Mouse (Mus musculus) CH12.LX (cell line): ENCODE results near the gene Dtx1. TPM values are rescaled to one million over a fixed set of nuclear protein-coding genes. Genes with fewer than 3 reads are reported as not detected.

Experiments used
- DNase-seq: peaks from one replicate; pipeline ENCODE4 v3.0.0-alpha.2; 2013; ENCODE audit errors: extremely low read depth
- H3K27ac ChIP-seq: 2 replicates; pipeline ENCODE4 v1.5.1; 2012; ENCODE audit warnings: low read depth, mild to moderate bottlenecking, control low read depth, moderate library complexity; ENCODE audit not compliant: insufficient read depth
- H3K27me3 ChIP-seq: replicated peaks from 2 replicates; pipeline ENCODE3; 2012; ENCODE audit warnings: inconsistent platforms
- H3K36me3 ChIP-seq, 2 experiments: replicated peaks in 1 of 2; 2 replicates each; pipeline versions ENCODE3 to v1.6.1; 2012; ENCODE audit warnings: inconsistent platforms in 1 of 2, low read length in 1 of 2, mild to moderate bottlenecking in 1 of 2, mixed read lengths in 1 of 2, moderate library complexity in 1 of 2; ENCODE audit not compliant: control insufficient read depth in 1 of 2, insufficient read depth in 1 of 2
- H3K4me1 ChIP-seq, 2 experiments: 2 replicates each; pipeline ENCODE4 v1.6.1; 2012; ENCODE audit warnings: inconsistent platforms in 1 of 2, moderate library complexity in 1 of 2; ENCODE audit not compliant: insufficient read depth in 2 of 2, control insufficient read depth in 1 of 2
- H3K4me2 ChIP-seq: 2 replicates; pipeline ENCODE4 v1.6.1; 2012; ENCODE audit warnings: low read depth, mild to moderate bottlenecking, control low read depth; ENCODE audit not compliant: poor library complexity, insufficient read depth, severe bottlenecking
- H3K4me3 ChIP-seq, 3 experiments: fragments of 150-350 bp in 1 of 3; sonication (generic) in 1 of 3; replicated peaks in 1 of 3; 2 replicates each; pipeline versions ENCODE3 to v1.5.1; 2011 to 2012; ENCODE audit warnings: low read depth in 2 of 3, low read length in 2 of 3, mild to moderate bottlenecking in 2 of 3, moderate library complexity in 2 of 3, control low read depth in 1 of 3, improper control_type of control experiment in 1 of 3, inconsistent platforms in 1 of 3, mixed read lengths in 1 of 3; ENCODE audit not compliant: poor library complexity in 1 of 3
- H3K79me2 ChIP-seq: replicated peaks from 2 replicates; pipeline ENCODE4 v1.6.1; 2012; ENCODE audit warnings: mild to moderate bottlenecking, moderate library complexity; ENCODE audit not compliant: control insufficient read depth, poor library complexity, insufficient read depth, severe bottlenecking; ENCODE audit errors: extremely low read depth
- H3K9ac ChIP-seq: 2 replicates; pipeline ENCODE4 v1.6.1; 2012; ENCODE audit warnings: low read depth, mild to moderate bottlenecking, control low read depth, moderate library complexity; ENCODE audit not compliant: insufficient read depth
- H3K9me3 ChIP-seq: replicated peaks from 2 replicates; pipeline ENCODE3; 2012; ENCODE audit warnings: low read length, inconsistent platforms, mixed read lengths
- CHD2 ChIP-seq: IDR thresholded peaks from 2 replicates; pipeline ENCODE4 v1.6.1; 2011; ENCODE audit warnings: low read length, improper control_type of control experiment
- CTCF ChIP-seq, 2 experiments: IDR thresholded peaks in 1 of 2; conservative IDR thresholded peaks in 1 of 2; 2 replicates each; pipeline ENCODE4 v1.5.1; 2011 to 2012; ENCODE audit warnings: low read depth in 2 of 2, low read length in 2 of 2, improper control_type of control experiment in 1 of 2, inconsistent platforms in 1 of 2, mild to moderate bottlenecking in 1 of 2, moderate library complexity in 1 of 2
- ELF1 ChIP-seq: IDR thresholded peaks from 2 replicates; pipeline ENCODE4 v1.6.1; 2014; ENCODE audit warnings: low read depth, mild to moderate bottlenecking, inconsistent platforms, low read length, improper control_type of control experiment
- EP300 ChIP-seq: IDR thresholded peaks from 2 replicates; pipeline ENCODE4 v1.6.1; 2011; ENCODE audit warnings: low read length, improper control_type of control experiment
- GABPA ChIP-seq: IDR thresholded peaks from 2 replicates; pipeline ENCODE4 v1.6.1; 2012; ENCODE audit warnings: low read depth, low read length, improper control_type of control experiment, inconsistent platforms; ENCODE audit not compliant: insufficient replicate concordance
- IRF4 ChIP-seq: IDR thresholded peaks from 2 replicates; pipeline ENCODE4 v1.6.1; 2014; ENCODE audit warnings: low read depth, mild to moderate bottlenecking, inconsistent platforms, low read length, improper control_type of control experiment
- JUND ChIP-seq: conservative IDR thresholded peaks from 2 replicates; pipeline ENCODE4 v1.6.1; 2011; ENCODE audit warnings: low read depth, low read length, improper control_type of control experiment
- MAFK ChIP-seq: IDR thresholded peaks from 2 replicates; pipeline ENCODE4 v1.6.1; 2011; ENCODE audit warnings: low read length, improper control_type of control experiment; ENCODE audit not compliant: insufficient replicate concordance
- MXI1 ChIP-seq: IDR thresholded peaks from 2 replicates; pipeline ENCODE4 v1.6.1; 2011; ENCODE audit warnings: mild to moderate bottlenecking, low read depth, low read length, improper control_type of control experiment
- MYC ChIP-seq: IDR thresholded peaks from 2 replicates; pipeline ENCODE4 v1.6.1; 2011; ENCODE audit warnings: low read depth, mild to moderate bottlenecking, improper control_type of control experiment, low read length
- NELFE ChIP-seq: IDR thresholded peaks from 2 replicates; pipeline ENCODE4 v1.6.1; 2011; ENCODE audit warnings: low read depth, low read length, improper control_type of control experiment
- TCF12 ChIP-seq: IDR thresholded peaks from 2 replicates; pipeline ENCODE4 v1.6.1; 2014; ENCODE audit warnings: low read depth, mild to moderate bottlenecking, inconsistent platforms, low read length, improper control_type of control experiment
- USF1 ChIP-seq: IDR thresholded peaks from 2 replicates; pipeline ENCODE4 v1.6.1; 2014; ENCODE audit warnings: low read depth, mild to moderate bottlenecking, inconsistent platforms, low read length, improper control_type of control experiment
- USF2 ChIP-seq: conservative IDR thresholded peaks from 2 replicates; pipeline ENCODE4 v1.6.1; 2011; ENCODE audit warnings: low read depth, low read length, improper control_type of control experiment
- dilution Hi-C: fragments of 300-500 bp; cut with MboI; formaldehyde crosslinking; loops from 2 replicates; pipeline ENCODE4 v1.14.3; 2020; ENCODE audit warnings: low sequenced_read_pairs; ENCODE audit not compliant: extremely low pct_unique_long_range_greater_than_20kb, extremely low pct_ligation_motif_present
- in situ Hi-C: fragments of 300-500 bp; cut with MboI; formaldehyde crosslinking; loops from 3 replicates; pipeline ENCODE4 v1.14.3; 2019; ENCODE audit warnings: low sequenced_read_pairs, low pct_ligation_motif_present, low pct_unique_long_range_greater_than_20kb, mixed read lengths
- polyA plus RNA-seq: library from polyadenylated mRNA; unstranded; fragments of >175 nt; gene quantifications from 2 replicates; pipeline ENCODE4 v1.2.1, GENCODE M21; 2012; ENCODE audit warnings: low read depth; ENCODE audit not compliant: insufficient read length
- total RNA-seq, 2 experiments: library from RNA; depleted of rRNA; stranded (reverse); fragments of 300-350 nt in 1 of 2; fragments of >200 nt in 1 of 2; gene quantifications; 2 replicates each; pipeline ENCODE4 v1.2.3; 2012 to 2014

The Dtx1 gene
- total and polyA plus RNA-seq, 3 experiments, result 0.98 to 3.9 (median 2.1) TPM

DNA sequence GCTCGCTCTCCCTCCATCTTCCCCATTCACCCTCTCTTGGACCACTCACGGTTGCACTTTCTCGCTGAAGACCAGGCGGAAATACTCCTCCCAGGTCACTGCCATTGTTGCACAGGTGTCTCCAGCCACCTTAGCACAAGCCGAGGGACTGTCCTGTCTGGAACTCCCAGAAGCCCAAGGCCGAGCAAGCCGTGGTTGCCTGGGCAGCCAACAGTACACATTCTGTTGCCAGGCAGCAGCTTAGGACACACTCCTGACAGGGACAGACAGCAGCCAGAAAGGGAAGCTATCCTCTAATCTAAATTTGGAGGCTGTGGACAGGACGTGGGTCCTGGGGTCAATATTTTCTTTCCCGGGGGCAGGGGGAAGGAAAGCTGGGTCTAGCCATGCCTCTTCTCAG, 77.6 kb downstream of the Dtx1 start, which contains the start of gene Cfap73:
Gene Cfap73 (minus strand): TSS at position 105 of the 400 bp plus-strand sequence.
- peaks cover 15 to 26% of the 10 kb centered on the region in 2 experiments for H3K4me1 ChIP-seq
- peaks cover 2 to 16% of the 10 kb centered on the region in 2 experiments for H3K36me3 ChIP-seq
- no peak for TF ChIP-seq MYC
- 0 out of 2 replicates have a peak, but pooled peaks have one; percentile 6 for TF ChIP-seq TCF12
- TF ChIP-seq, all 38 proteins: peak for 1
- dilution Hi-C loops, result no loop called here
- H3K9me3 ChIP-seq, result peaks cover 23% of the 10 kb centered on the region
- no peaks in the 10 kb centered on the region for H3K79me2 ChIP-seq
- H3K9ac ChIP-seq, result no peak within 1 kb of the TSS
- no peaks in the 10 kb centered on the region for H3K27me3 ChIP-seq
- DNase-seq, result no peak
- H3K27ac ChIP-seq, result no peak within 1 kb of the TSS
- H3K4me3 ChIP-seq, result no peak within 1 kb of the TSS
- H3K4me2 ChIP-seq, result no peak within 1 kb of the TSS
- in situ Hi-C loops, result no loop called here

DNA sequence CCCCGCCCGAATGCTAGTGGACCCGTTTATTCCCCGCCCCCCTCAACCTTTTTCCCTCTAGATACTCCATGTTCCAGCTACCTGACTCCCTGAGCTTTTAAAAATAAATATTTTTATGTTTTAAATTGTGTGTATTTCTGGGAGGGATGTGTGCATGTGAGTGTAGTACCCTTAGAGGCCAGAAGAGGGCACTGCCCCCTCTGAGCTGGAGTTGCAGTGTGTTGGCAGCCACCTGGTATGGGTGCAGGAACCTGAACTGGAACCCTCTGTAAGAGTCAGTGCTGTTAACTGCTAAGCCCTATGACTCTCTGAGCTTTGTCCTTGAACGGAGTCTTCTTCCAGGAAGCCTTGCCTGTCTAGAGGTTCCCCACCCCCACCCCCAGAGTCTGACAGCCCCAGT, 79.8 kb downstream of the Dtx1 start:
- Histone ChIP-seq H3K4me3 (no peak overlapping the region), H3K4me2 (no peak overlapping the region), H3K79me2 (no peaks in the 10 kb centered on the region), H3K4me1 (peaks cover 24 to 48% of the 10 kb centered on the region in 2 experiments), H3K27me3 (no peaks in the 10 kb centered on the region), H3K9me3 (peaks cover 23% of the 10 kb centered on the region), H3K27ac (no peak overlapping the region), H3K36me3 (peaks cover 22 to 39% of the 10 kb centered on the region in 2 experiments), H3K9ac (no peak overlapping the region)
- in situ Hi-C loops, result no loop called here
- no peak for DNase-seq
- dilution Hi-C loops, result no loop called here
- no peak for TF ChIP-seq JUND
- no peak for TF ChIP-seq USF2
- TF ChIP-seq CHD2, result no peak
- TF ChIP-seq CTCF (conservative IDR thresholded peaks at IDR 0.05 in 1 of 2, IDR thresholded peaks at IDR 0.05 in 1 of 2; ENCODE audit: low read depth in 2 of 2, low read length in 2 of 2), result peak in 1 of 2 experiments; percentile 23; a peak in 3 of 4 replicates
- TF ChIP-seq EP300, result no peak
- no peak for TF ChIP-seq USF1

DNA sequence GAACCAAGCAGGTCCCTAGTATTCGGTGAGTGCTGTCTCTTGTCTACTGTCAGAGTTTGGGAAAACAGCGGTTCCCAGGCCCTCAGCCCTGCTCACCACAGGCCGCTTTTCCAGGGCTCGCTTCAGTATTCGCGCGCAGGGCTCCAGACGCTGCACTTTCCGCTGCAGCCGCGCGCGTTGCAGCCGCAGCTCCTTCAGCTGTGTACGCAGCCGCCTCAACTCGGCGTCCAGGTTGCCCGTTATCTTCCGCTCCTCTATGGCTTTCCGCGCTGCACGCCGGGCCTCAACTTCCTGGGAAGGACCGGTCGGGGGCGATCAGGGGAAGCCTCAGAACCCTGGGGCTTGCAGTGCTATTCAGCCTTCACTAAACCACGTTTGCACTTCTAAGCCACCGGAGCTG, 80.6 kb downstream of the Dtx1 start:
- H3K9ac ChIP-seq, result no peak overlapping the region
- peaks cover 24 to 56% of the 10 kb centered on the region in 2 experiments for H3K4me1 ChIP-seq
- no peak overlapping the region for H3K4me3 ChIP-seq
- no peak for TF ChIP-seq NELFE
- no peak for TF ChIP-seq MXI1
- TF ChIP-seq CHD2, result no peak
- no peak for TF ChIP-seq USF2
- no peak for TF ChIP-seq USF1
- no peak for TF ChIP-seq ELF1
- TF ChIP-seq MAFK, result no peak
- TF ChIP-seq IRF4, result no peak
- no peak for TF ChIP-seq GABPA
- dilution Hi-C loops (no loop called here), in situ Hi-C loops (no loop called here)
- peaks cover 23% of the 10 kb centered on the region for H3K9me3 ChIP-seq
- no peak overlapping the region for H3K4me2 ChIP-seq
- no peak overlapping the region for H3K27ac ChIP-seq
- no peak for DNase-seq
- peaks cover 30 to 46% of the 10 kb centered on the region in 2 experiments for H3K36me3 ChIP-seq
- no peaks in the 10 kb centered on the region for H3K27me3 ChIP-seq
- no peaks in the 10 kb centered on the region for H3K79me2 ChIP-seq

Other genes with a start within 250 kb of the Dtx1 start
- 1.8 and 4.0 TPM in 2 replicates for gene Sdsl, start 239.1 kb downstream of the Dtx1 start, total RNA-seq (2012; rRNA removed)
- gene Sdsl, start 239.1 kb downstream of the Dtx1 start, total RNA-seq (2014; rRNA removed), result not detected in 2 replicates
- gene Sdsl, start 239.1 kb downstream of the Dtx1 start, polyA plus RNA-seq, result 0.37 TPM in 1 of 2 replicates, not detected in the other
- gene Sds, start 235.4 kb downstream of the Dtx1 start, total RNA-seq (2012; rRNA removed), result not detected in 2 replicates
- gene Sds, start 235.4 kb downstream of the Dtx1 start, total RNA-seq (2014; rRNA removed), result not detected in 2 replicates
- 0.76 and 1.5 TPM in 2 replicates for gene Sds, start 235.4 kb downstream of the Dtx1 start, polyA plus RNA-seq
- 10.8 and 21.3 TPM in 2 replicates for gene Plbd2, start 208.3 kb downstream of the Dtx1 start, total RNA-seq (2012; rRNA removed)
- 7.1 and 9.0 TPM in 2 replicates for gene Plbd2, start 208.3 kb downstream of the Dtx1 start, total RNA-seq (2014; rRNA removed)
- 24.3 and 28.8 TPM in 2 replicates for gene Plbd2, start 208.3 kb downstream of the Dtx1 start, polyA plus RNA-seq
- gene Slc8b1, start 200.8 kb downstream of the Dtx1 start, total RNA-seq (2012; rRNA removed), result 3.3 and 5.8 TPM in 2 replicates
- gene Slc8b1, start 200.8 kb downstream of the Dtx1 start, total RNA-seq (2014; rRNA removed), result 3.2 and 3.6 TPM in 2 replicates
- gene Slc8b1, start 200.8 kb downstream of the Dtx1 start, polyA plus RNA-seq, result 4.6 and 5.1 TPM in 2 replicates
- gene Tpcn1, start 123.3 kb downstream of the Dtx1 start, total RNA-seq (2012; rRNA removed), result 1.9 and 2.2 TPM in 2 replicates
- 0.90 and 1.0 TPM in 2 replicates for gene Tpcn1, start 123.3 kb downstream of the Dtx1 start, total RNA-seq (2014; rRNA removed)
- gene Tpcn1, start 123.3 kb downstream of the Dtx1 start, polyA plus RNA-seq, result 4.2 and 5.4 TPM in 2 replicates
- 0.25 and 0.59 TPM in 2 replicates for gene Iqcd, start 122.9 kb downstream of the Dtx1 start, total RNA-seq (2012; rRNA removed)
- gene Iqcd, start 122.9 kb downstream of the Dtx1 start, total RNA-seq (2014; rRNA removed), result not detected in 2 replicates
- gene Iqcd, start 122.9 kb downstream of the Dtx1 start, polyA plus RNA-seq, result 0.35 and 0.77 TPM in 2 replicates
- 6.3 and 7.3 TPM in 2 replicates for gene Rita1, start 99.3 kb downstream of the Dtx1 start, total RNA-seq (2012; rRNA removed)
- gene Rita1, start 99.3 kb downstream of the Dtx1 start, total RNA-seq (2014; rRNA removed), result 6.2 and 7.3 TPM in 2 replicates
- 10.2 and 10.8 TPM in 2 replicates for gene Rita1, start 99.3 kb downstream of the Dtx1 start, polyA plus RNA-seq
- 83.6 and 93.6 TPM in 2 replicates for gene Ddx54, start 99.2 kb downstream of the Dtx1 start, total RNA-seq (2012; rRNA removed)
- 56.6 and 63.7 TPM in 2 replicates for gene Ddx54, start 99.2 kb downstream of the Dtx1 start, total RNA-seq (2014; rRNA removed)
- gene Ddx54, start 99.2 kb downstream of the Dtx1 start, polyA plus RNA-seq, result 91.8 and 96.8 TPM in 2 replicates
- not detected in 2 replicates for gene Cfap73, start 77.7 kb downstream of the Dtx1 start, total RNA-seq (2012; rRNA removed)
- gene Cfap73, start 77.7 kb downstream of the Dtx1 start, total RNA-seq (2014; rRNA removed), result not detected in 2 replicates
- 0.26 TPM in 1 of 2 replicates, not detected in the other for gene Cfap73, start 77.7 kb downstream of the Dtx1 start, polyA plus RNA-seq
- gene Rasal1, start 63.1 kb downstream of the Dtx1 start, total RNA-seq (2012; rRNA removed), result 15.6 and 17.7 TPM in 2 replicates
- gene Rasal1, start 63.1 kb downstream of the Dtx1 start, total RNA-seq (2014; rRNA removed), result 11.7 TPM in 2 replicates
- 19.6 and 21.4 TPM in 2 replicates for gene Rasal1, start 63.1 kb downstream of the Dtx1 start, polyA plus RNA-seq
- not detected in 2 replicates for gene Oas2, start 37.9 kb upstream of the Dtx1 start, total RNA-seq (2012; rRNA removed)
- gene Oas2, start 37.9 kb upstream of the Dtx1 start, total RNA-seq (2014; rRNA removed), result not detected in 2 replicates
- not detected in 2 replicates for gene Oas2, start 37.9 kb upstream of the Dtx1 start, polyA plus RNA-seq
- gene Oas3, start 65.7 kb upstream of the Dtx1 start, total RNA-seq (2012; rRNA removed), result 0.13 and 0.30 TPM in 2 replicates
- gene Oas3, start 65.7 kb upstream of the Dtx1 start, total RNA-seq (2014; rRNA removed), result not detected in 2 replicates
- gene Oas3, start 65.7 kb upstream of the Dtx1 start, polyA plus RNA-seq, result 0.05 TPM in 1 of 2 replicates, not detected in the other
- gene Oas1e, start 83.6 kb upstream of the Dtx1 start, total RNA-seq (2012; rRNA removed), result not detected in 2 replicates
- not detected in 2 replicates for gene Oas1e, start 83.6 kb upstream of the Dtx1 start, total RNA-seq (2014; rRNA removed)
- not detected in 2 replicates for gene Oas1e, start 83.6 kb upstream of the Dtx1 start, polyA plus RNA-seq
- gene Oas1c, start 100.6 kb upstream of the Dtx1 start, total RNA-seq (2012; rRNA removed), result 1.6 and 1.7 TPM in 2 replicates
- 3.6 TPM in 2 replicates for gene Oas1c, start 100.6 kb upstream of the Dtx1 start, total RNA-seq (2014; rRNA removed)
- 3.6 and 4.7 TPM in 2 replicates for gene Oas1c, start 100.6 kb upstream of the Dtx1 start, polyA plus RNA-seq
- not detected in 2 replicates for gene Oas1f, start 135.4 kb upstream of the Dtx1 start, total RNA-seq (2012; rRNA removed)
- not detected in 2 replicates for gene Oas1f, start 135.4 kb upstream of the Dtx1 start, total RNA-seq (2014; rRNA removed)
- gene Oas1f, start 135.4 kb upstream of the Dtx1 start, polyA plus RNA-seq, result not detected in 2 replicates
- gene Oas1h, start 149.5 kb upstream of the Dtx1 start, total RNA-seq (2012; rRNA removed), result not detected in 2 replicates
- gene Oas1h, start 149.5 kb upstream of the Dtx1 start, total RNA-seq (2014; rRNA removed), result not detected in 2 replicates
- not detected in 2 replicates for gene Oas1h, start 149.5 kb upstream of the Dtx1 start, polyA plus RNA-seq
- gene Oas1g, start 175.7 kb upstream of the Dtx1 start, total RNA-seq (2012; rRNA removed), result 0.17 TPM in 1 of 2 replicates, not detected in the other
- gene Oas1g, start 175.7 kb upstream of the Dtx1 start, total RNA-seq (2014; rRNA removed), result 0.19 TPM in 1 of 2 replicates, not detected in the other
- gene Oas1g, start 175.7 kb upstream of the Dtx1 start, polyA plus RNA-seq, result not detected in 2 replicates
- 2.6 and 2.7 TPM in 2 replicates for gene Oas1a, start 195.6 kb upstream of the Dtx1 start, total RNA-seq (2012; rRNA removed)
- gene Oas1a, start 195.6 kb upstream of the Dtx1 start, total RNA-seq (2014; rRNA removed), result 1.6 and 1.7 TPM in 2 replicates
- 1.1 and 1.3 TPM in 2 replicates for gene Oas1a, start 195.6 kb upstream of the Dtx1 start, polyA plus RNA-seq
- not detected in 2 replicates for gene Oas1d, start 202.6 kb upstream of the Dtx1 start, total RNA-seq (2012; rRNA removed)
- not detected in 2 replicates for gene Oas1d, start 202.6 kb upstream of the Dtx1 start, total RNA-seq (2014; rRNA removed)
- gene Oas1d, start 202.6 kb upstream of the Dtx1 start, polyA plus RNA-seq, result not detected in 2 replicates